8 mouse cellular contexts compared by ENCODE assay signal in the genomic region with DNA sequence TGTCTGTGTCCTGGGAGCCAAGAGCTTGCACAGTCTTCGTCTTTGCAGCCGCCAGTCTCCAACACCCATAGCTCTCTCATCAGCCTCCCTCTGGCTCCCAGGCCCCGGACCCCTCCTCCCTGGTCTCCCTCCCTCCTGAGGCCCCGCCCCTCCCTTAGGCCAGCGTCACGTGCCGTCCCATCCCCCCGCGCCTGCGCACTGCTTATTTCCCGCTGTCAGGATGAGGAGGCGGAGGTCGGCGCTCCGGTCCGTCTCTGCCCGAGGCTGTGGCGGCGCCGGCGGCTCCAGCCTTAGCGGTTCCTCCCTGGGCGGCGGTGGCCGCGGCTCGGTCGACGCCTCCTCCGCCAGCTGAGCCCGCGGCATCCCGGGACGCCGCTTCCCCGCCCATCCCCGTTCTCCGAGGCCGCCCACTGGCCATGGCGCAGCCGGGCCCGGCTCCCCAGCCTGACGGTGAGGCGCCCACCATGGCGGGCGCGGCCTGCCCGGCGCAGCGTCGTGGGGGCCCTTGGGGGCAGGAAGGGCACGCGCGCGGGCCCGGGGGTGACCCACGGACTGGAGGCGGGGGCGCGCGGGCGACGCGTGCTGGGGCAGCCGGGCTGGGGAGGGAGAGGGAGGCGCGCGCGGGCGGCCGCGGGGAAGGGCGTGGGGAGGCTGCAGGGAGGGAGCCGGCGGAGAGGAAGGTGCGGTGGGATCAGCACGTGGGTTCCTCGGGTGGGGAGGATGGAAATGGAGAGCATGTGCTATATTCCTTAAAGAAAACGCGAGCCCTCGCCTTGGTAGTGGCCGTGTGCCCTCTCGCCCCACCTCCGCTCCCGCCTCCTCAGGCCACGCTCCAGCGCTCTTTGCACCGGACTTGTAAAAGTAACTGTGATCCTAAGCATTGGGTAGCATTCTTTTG. TPM values are rescaled to one million over a fixed set of nuclear protein-coding genes. Genes with fewer than 3 reads are reported as not detected.
A peak's percentile ranks its signal among the peaks of the same experiment; 100 is the strongest.
DNase-seq lines count a peak whose midpoint lies in the region; ATAC-seq lines count a peak whose summit lies in the region.

A gene (plus strand): TSS at position 220 of the 898 bp plus-strand sequence.

- H3K27ac ChIP-seq in hindbrain, embryonic 11.5 days (ENCODE audit: low read depth, low read length), result peak within 1 kb of the TSS; percentile 81

- H3K4me1 ChIP-seq in hindbrain, embryonic 11.5 days (replicated peaks; ENCODE audit: control insufficient read depth, insufficient read depth, low read length), result no peaks in the 10 kb centered on the region; the same call in 1 of the 2 replicates

- peak within 1 kb of the TSS; percentile 75 for H3K4me2 ChIP-seq in hindbrain, embryonic 11.5 days (replicated peaks; ENCODE audit: low read depth, low read length)

- H3K36me3 ChIP-seq in hindbrain, embryonic 11.5 days (ENCODE audit: control insufficient read depth, insufficient read depth, low read length), result no peaks in the 10 kb centered on the region

- H3K4me3 ChIP-seq in hindbrain, embryonic 11.5 days (ENCODE audit: low read depth, low read length), result peak within 1 kb of the TSS; percentile 97

- peak; percentile 70 for DNase-seq in MEL-GATA-1-ER (ENCODE audit: extremely low read depth, low read depth)
- peak; percentile 94 for DNase-seq in cerebellum, adult 8-10 months
- DNase-seq in hindbrain, embryonic 11.5 days (ENCODE audit: low spot score), result peak; percentile 98
- DNase-seq in layer of hippocampus, postnatal 10 days (ENCODE audit: low spot score in 2 of 2), result peak; percentile 95 to 98
- peak; percentile 97 for DNase-seq in lung, postnatal 10 days
- DNase-seq in ovary, postnatal 36 days (ENCODE audit: low spot score), result peak; percentile 98
- peak; percentile 96 for DNase-seq in thymus, postnatal 25 days

- H3K9ac ChIP-seq in hindbrain, embryonic 11.5 days (ENCODE audit: low read depth, low read length), result peak within 1 kb of the TSS; percentile 96

- no peaks in the 10 kb centered on the region for H3K27me3 ChIP-seq in hindbrain, embryonic 11.5 days (ENCODE audit: control insufficient read depth, insufficient read depth, low read length)

- peak; percentile 81 for ATAC-seq in frontal cortex, adult (ENCODE audit: low TSS enrichment)
- ATAC-seq in hindbrain, embryonic 11.5 days (ENCODE audit: low FRiP score), result peak; percentile 95

- WGBS in hindbrain, embryonic 11.5 days, result under 1% methylated on average over 70 of the region's 88 CpGs

- no peaks in the 10 kb centered on the region for H3K9me3 ChIP-seq in hindbrain, embryonic 11.5 days (ENCODE audit: control insufficient read depth, low read length)

RNA-seq across cellular contexts. Expression of the gene that starts here (rescaled TPM):
- polyA plus RNA-seq in hindbrain, embryonic 11.5 days (2014; fragmentation: Nextera tagmentation; extraction: Ambion mirVana), result 43.0 and 48.6 TPM in 2 replicates
- total RNA-seq in layer of hippocampus, postnatal 10 days (2021), result 100 to 1,000 TPM; 115 to 117 TPM

Comparison
In these comparisons a context has a peak if more than half of its experiments do, and no peak if none do; other contexts are left out.
1. Peak in every context shown above with its lines: DNase-seq, ATAC-seq, H3K4me3 ChIP-seq and H3K27ac ChIP-seq.